Mouse (Mus musculus) spleen, adult 18-20 months (tissue): ENCODE measurements around the gene Slc15a5.

Source experiments
- DNase-seq, 2 experiments: peaks; one replicate each; pipeline ENCODE4 v3.0.0; 2022; ENCODE audit warnings: mixed read lengths in 2 of 2

Gene Slc15a5

DNA sequence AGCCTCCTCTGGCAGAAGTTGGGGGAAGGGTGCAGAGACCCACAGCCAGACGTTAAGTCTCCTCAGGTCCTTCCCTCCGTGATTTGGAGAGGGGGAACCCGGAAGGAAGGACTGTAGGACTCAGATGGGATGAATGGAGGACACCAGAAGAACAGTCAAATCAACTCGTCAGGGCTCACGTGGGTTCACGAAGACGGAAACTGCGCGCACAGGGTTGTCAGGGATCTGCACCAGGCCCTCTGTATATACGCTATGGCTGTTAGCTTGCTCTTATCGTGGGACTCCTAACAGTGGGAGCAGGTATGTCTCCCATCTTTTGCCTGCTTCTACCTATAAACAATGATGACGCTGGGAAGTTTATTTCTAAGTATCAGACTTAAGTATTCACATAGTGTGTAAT, 24.8 kb downstream of the Slc15a5 start:
- no peak for DNase-seq

DNA sequence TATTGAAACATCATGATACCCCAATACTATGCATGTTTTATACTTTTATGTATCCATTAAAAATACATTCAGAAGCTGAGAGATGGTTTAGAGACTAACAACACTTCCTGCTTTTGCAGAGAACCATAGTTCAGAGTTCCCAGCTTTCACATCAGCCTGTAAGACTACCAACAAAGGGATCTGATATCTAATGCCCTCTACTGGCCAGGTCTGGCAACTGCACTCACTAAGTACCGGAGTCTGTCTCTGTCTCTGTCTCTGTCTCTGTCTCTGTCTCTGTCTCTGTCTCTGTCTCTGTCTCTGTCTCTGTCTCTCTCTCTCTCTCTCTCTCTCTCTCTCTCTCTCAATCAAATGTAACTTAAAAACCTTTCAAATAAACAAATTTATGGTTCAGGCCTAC, 25.6 kb downstream of the Slc15a5 start:
- no peak for DNase-seq

DNA sequence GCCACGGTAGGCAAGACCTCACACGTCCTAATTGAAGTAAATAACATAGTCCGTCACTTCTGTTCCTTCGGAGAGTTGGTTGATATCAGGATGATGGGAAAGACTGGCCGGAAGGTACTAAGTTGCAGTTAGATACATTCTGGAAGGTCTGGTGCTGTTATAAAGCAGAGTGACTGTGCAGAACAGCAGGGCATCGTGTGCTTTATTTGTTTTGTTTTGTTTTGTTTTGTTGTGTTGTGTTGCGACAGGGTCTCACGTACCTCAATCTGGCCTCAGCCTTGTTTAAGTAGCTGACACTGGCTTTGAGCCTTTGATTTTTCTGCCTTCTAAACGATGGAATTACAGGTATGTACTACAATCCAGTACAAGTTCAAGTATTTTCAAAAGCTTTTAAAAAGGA, 26.0 kb downstream of the Slc15a5 start:
- DNase-seq, result no peak

DNA sequence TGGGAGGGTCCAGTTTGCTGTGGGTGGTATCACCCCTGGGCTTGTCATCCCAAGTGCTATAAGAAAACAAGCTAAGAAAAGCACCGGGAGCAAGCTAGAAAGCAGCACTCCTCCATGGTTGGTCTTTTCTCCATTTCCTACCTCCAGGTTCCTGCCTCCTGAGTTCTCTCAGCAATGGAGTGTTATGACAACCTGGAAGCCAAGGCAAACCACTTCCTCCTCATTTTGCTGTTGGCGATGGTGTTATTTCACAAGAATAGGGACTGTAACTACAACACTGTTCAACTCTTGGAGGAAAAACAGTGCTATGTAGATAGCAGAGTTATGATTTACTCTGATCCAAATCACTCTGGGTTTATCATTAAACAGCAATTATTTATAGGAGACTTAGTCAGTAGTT, 34.4 kb downstream of the Slc15a5 start:
- no peak for DNase-seq

DNA sequence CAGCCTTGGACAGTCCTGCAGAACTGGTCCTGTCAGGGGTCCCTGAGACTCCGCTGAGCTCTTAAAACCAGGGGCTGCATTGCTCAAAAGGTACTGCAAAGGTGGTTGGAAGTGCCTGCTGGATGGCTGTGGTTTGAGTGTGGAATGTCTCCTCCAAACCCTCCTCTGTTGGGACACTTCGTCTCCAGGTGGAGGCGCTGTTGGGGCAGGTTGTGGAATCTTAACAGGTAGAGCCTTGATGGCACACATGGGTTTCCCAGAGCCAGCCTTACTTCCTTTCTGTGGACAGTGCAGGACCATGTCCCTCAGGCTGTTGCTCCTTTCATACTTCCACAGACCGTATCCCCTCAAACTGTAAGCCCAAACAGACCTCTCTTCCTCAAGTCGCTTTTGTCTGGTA, 36.8 kb downstream of the Slc15a5 start:
- no peak for DNase-seq

DNA sequence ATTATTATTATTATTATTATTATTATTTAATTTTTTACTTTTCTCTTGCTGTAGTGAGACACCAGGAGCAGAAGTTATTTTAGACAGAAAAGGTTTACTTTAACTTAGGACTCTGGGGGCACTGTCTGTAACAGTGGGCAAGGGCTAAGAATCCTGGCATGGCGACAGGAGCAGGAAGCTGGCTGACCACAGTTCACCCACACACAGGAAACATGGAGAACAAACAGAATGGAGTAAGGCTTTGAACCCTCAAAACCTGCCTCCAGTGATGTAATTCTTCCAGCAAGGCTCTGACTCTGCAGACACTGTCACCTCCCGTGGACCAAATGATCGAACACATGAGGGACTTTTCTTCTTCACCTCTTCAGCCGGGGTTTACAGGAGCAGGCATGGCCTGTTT, 37.9 kb downstream of the Slc15a5 start:
- DNase-seq, result no peak

DNA sequence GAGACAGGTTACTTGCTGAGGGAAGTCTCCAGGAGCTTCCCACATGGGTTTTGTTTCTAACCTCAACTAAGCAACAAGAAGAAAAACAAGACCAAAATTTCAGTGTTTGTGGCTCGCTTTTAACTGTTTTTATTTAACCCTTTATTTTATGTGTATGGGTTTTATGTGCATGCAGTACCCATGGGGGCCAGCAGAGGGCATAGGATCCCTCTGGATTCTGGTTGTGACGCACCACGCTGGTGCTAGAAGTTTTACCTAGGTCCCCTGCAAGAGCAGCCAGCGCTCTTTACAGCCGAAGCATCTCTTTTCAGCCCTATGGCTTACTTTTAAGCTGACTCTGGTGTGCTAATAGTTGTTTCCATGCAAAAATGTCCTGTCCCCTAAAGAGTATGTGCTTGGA, 42.1 kb downstream of the Slc15a5 start:
- DNase-seq, result no peak

DNA sequence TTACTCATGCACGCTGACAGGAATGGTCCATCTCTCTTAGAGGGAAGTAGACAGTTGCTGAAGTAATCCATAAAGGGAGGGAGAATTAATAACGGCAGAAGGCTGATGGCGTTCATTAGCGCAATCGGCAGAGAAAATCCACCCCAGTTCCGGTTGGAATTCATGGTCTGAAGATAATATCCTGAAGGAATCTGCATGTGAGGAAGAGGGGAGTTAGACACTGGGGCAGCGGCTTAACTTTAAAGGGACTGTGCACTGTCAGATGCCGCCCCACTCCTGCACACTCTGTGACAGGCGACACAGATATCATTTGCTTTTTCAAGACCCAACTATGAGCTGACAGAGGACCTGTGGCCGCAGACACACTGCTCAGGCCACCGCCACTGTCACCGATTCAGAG, 42.8 kb downstream of the Slc15a5 start:
- DNase-seq, result no peak

DNA sequence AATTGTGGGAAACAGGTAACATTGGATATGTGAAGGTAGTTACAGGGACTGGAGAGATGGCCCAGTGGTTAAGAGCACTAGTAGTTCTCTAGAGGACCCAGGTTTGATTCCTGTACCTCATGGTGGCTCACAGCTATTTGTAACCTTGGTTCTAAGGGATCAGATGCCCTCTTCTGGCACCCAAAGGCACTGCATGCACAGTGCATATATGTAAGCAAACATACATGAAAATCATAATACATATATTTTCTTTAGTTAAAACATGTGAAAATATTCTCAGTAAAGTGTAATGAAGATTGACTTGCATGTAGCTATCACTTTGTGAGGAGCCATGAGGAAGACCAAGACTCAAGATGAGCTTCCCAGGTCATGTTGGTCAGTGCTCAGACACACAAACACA, 62.8 kb downstream of the Slc15a5 start:
- DNase-seq, result no peak

DNA sequence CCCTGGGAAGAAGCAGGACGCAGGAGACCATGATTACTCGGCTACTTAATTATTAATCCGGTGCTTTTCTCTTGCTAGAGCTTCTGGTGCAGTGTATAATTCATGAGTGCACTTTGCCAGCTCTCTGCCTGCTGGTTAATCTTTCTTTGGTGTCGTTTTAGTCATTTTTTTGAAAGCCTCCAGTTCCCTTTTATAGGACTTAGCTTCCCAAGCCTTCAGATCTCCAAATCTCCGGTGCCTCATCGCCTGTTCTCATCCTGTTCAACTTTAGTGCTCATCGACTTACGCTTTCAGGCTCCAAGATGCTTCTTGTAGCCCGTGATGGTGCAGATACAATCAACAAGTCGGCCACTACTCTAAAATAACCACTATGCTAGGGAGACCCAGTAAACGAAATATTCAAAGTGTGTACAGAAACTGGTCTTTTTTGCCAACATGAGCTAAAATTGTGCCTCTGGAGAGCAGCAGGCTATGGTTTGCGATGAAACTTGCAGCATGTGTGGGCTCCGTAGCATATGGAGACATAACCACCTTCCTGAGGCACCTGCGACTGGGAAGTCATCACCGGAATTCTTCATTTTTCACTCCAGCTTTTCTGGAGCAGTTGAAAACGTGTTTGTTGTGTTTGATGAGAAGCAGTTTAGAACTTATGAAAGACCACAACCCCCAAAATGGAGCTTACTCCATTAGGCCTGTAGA, 64.6 kb downstream of the Slc15a5 start:
- no peak for DNase-seq

DNA sequence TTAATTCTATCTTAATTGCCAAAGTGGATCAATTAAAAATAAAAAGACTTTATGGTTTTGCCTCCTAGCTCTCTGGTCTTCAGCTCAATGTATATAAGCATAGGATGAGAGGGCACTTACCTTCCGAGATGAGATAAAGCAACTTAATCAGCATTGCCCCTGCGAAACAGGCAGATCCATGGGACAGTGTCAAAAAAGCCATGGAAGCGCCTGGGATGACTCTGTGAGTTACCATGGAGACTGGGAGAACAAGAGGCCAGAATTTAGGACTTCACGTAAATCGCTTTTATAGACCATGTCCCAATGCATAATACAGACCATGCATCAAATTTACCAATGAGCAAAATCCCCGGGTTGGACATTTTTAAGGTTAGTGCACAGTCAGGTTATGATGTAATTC, 67.8 kb downstream of the Slc15a5 start:
- DNase-seq, result no peak

DNA sequence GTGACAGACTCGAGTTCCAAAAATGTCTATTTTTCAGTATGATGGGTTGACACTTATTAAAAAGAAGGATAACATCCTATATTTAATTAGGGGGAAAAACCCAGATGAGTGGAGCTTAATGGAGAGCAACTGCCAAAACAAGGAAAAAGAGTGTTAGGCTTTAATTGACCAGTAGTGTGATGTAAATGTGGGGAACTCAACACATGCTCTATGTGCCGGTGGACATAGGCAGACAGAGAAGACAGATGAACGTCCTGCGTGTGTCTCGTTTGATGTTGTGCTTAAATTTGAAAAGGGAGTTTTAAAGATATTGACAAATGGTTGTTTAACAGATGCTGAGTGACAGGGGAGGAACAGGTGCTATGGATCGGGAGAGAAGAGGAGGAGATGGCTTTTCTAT, 72.0 kb downstream of the Slc15a5 start:
- DNase-seq, result no peak

DNA sequence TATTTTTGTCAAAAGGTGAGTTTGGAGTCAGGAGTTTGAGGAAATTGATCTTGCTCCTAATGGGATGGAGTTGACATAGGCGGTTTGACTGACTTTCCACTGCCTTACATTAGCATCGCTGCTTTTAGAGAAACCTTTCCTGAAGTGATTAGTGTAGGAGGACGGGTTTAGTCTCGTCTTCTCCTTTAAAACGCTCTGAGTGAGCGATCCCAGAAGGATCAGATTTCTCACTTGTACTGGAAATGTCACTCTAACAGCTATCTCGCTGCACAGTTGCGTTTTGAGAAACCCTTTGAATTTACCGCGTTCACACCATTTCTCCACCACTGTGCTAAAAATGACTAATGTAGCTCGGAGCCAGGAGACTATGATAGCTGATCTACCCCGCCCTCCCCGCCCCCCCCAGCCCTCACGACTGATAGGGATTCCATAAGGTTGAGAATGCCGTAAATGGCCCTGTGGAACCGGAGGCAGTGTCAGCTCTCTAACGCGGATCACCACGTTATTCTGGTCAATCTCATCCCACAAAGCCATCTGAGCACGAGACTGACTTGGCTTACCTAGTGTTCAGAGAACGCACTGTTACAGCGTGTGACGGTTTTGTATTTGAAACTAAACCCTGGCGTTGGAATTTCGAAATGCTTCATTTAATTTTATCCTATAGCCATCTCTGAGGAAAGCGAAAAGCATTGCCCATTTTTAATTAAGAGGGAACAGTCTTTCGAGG, 73.0 kb downstream of the Slc15a5 start:
- no peak for DNase-seq

DNA sequence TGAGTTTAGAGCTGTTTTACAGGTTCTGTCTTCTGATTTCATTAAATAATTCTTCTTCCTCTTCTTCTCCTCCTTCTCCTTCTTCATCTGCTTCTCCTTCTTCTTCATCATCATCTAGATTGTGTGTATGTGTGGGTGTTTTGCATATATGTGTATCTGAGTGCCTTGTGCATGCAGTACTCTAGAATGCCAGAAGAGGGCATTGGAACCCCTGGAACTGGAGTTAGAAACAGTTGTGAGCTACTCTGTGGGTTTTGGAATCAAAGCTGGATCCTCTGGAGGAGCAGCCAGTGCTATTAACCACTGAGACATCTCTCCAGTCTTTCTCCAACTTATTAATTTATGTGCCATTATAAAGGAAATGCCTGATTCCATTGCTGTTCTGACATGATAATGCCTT, 89.9 kb downstream of the Slc15a5 start:
- DNase-seq, result no peak

DNA sequence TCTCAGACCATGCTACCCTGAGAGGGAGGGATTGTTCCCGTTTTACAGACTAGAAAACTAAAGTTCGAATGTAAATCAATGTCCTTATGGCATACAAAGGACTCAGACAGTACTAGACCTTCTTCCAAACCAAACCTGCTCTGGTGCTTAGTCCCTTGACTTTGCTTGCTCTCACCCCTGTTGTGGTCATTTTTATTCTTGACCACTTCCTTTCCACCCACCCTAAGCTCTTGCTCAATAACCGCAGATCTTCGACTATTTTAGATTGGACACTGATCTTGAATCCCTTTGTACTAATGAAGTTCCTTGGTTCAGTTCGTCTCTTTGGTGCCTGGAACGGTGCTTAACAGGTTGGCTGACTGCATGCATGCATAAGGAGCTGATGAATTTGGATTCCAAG, 94.5 kb downstream of the Slc15a5 start:
- no peak for DNase-seq

DNA sequence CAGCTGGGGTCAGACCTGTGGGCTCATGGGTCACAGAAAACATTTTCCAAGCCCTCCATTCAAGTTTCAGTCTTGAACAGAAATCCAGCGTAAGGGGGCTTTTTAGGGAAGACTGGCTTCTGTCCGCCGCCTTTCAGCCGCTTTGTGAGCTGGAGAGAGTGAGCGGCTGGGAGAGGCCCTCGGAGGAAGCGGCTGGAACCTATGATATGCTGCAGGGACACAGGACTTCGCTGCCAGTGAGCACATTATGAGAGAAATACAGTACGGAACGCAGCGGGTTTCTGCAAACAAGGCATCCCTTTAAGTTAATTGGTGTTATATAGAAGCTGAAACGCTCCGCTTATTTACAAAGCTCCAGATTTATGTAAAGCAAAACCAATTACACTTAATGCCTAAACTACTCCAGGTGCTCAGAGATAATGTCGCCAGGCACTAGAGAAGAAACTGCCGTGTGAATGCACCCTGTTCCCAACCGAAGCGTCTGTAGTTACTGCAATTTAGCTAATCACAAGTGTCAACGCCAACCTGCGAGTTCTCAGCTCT, 97.5 kb downstream of the Slc15a5 start:
- no peak for DNase-seq

DNA sequence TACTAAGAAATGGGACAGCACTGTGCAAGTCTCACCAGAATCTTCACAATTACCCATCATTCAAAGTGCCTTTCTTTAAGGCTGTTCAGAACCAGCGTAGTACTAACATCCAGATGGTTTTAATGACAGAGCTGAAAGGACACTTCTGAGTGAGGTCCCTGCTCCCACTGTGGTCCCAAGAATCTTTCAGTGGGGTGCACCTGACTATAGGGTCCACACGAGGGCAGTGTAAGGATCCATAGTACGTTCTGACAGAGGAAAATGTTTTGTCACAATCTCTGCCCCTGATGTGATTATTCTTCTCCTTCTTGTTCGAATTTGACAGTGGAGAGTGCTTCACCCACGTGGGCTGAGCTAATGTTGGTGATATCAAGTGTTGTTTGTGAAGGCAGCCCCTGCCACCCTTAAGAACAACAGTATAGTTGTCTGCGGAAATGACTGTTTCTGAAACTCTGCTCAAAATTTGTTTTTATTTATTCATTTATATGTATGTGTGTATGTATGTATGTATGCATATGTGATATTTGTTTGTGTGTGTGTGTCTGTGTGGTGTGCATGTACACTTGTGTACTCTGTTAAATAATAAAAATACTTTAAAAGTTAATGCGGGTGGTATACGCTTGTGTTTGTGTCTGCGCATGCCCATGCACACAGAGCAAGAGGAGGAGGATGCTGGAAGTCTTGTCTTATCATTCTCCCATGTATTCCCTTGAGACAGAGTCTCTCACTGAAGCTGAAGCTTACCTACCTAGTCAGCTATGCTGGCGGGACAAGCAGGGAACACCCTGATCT, 98.6 kb downstream of the Slc15a5 start:
- no peak for DNase-seq

DNA sequence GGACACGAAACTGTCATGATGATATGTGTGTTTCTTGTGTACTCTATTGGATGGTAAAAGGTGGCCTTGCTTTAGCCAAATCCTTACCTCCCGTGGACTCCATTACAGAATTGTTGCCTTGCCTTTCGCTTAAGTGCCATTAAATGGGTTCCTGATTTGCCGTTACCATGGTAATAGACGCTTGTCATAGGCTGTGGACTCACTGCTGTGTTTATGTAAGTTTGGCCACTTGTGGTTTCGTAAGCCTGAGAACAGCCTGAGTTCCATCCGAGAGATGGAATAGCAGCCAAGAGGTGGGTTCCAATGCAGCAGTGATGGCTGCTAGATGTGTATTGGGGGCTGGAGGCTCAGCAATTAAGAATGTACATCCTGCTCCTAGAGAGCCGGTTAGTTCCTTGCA, 99.3 kb downstream of the Slc15a5 start:
- no peak for DNase-seq

DNA sequence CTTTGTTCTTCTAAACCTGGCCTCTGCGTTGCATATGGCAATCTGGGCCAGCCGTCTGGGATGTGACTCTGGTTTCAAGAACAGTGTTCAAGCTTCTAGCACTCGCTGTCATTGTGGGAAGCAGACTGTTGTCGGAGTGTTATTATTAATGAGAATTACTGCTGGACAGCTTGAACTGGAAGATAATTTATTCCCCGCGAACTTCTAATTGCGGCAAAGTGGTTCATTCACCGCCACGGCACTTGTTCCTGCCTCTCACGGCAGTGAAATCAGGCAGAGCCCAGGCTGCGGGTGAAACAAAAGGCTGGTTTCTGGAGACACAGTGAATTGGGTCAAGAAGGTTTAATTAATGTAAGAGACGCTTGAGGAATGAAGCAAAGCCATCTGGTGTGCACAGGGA, 99.9 kb downstream of the Slc15a5 start:
- no peak for DNase-seq

DNA sequence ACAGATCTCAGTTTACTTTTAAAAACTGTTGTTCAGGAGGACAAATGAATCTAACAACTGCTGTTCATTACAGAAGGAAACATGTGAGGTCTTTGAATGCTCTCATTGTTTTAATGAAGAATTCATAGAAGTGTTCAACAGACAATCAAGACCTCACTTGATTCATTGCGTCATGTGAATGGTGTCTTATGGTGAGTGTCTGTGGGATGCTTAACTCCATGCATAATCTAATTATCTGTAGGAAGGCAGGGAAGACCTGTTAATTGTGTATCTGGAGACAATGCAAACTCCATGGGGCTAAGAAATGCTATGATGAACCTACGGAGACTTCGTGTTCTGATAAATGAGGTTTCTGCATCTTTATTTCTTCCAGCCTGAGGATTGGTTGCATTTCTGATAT, 103.7 kb downstream of the Slc15a5 start:
- DNase-seq, result no peak

DNA sequence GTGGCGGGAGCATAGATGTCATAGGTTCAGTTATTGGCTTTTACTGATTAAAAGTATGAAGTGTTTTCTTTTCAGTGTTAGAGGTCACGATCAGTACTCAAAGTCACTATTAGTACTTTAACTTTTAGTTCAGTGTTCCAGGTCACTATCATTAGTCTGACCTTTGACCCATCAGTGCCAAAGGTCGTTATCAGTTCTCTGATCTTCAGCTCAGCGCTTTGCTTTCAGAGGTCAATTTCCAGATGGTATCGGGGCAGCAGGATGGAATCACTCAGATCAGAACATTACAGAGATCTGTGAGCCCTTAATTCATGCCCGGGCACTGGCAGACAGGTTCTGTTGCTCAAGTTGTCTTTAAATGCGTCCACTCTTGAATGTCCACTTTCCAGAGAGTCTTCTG, 116.0 kb downstream of the Slc15a5 start:
- no peak for DNase-seq

DNA sequence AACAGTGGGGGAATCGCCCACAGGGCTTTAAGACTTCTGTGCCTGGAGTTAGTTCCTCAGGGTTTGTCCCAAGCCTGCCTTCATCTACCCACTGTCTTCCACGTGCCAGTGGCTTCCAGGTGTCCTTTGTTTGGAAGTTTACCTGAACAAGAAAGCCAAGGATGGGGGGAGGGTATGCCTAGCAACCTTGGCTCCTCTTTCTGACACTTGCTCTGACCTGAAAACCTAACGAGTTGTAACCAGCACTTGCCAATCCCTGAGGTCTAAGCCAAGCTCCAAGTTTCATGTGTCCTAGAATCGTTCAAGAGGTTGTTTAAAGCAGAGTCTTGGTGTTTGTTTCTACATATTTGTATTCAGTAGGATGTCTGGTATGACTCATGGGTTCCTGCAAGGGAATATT, 116.9 kb downstream of the Slc15a5 start:
- no peak for DNase-seq

DNA sequence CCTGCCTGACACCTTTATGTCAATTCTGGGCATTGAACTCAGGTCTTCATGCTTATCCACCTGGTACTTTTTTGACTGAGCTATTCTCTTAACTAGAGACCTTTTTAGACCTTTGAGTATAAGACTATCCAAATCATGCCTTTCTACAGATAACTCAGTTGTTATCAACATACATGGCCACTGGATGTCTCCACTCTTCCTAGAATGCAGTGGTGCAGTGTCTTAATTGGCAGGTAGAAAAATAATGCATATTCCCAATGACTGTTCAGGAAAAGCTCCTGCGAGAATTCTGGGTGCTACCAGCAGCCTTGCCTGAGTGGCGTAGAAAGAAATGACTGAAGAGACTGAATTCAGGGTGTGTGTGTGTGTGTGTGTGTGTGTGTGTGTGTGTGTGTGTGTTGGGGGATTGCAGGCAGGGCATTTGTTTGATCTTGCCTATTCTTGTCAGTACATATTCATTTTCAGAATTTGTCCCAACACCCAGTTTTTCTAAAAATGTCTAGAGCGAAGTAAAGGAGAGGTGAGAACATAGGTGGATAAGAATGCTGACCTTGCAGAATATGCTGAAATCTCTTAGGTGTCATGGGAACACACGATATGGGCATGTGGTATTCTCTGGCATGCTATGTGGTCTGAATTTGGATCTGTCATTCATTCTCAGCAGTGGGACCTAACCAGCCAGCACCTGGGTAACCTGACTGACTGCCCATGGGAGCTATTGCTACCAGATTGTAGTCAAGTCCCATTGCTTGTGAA, 119.5 kb downstream of the Slc15a5 start:
- DNase-seq, result no peak
